Mouse (Mus musculus): ENCODE data around the gene Gm7137.

DNA sequence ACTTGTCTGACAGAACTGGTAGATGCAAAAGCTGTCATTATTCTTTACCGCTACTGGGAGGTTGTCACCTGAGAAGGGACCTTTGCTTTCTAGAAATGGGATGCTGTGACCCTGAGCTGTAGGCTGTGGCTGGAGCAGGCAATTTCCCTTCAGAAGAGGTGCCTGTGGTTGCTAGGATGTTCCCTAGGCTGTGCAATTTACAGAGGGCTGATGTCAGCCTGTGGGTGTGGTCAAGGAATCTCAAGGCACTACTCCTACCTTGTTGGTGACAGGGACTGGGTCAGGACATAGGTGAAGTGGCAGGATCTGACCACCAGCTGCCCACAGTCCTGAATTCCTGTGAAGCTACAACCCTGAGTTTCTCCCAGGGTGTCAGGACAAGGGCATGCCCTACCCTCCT lies 18.3 kb downstream of the Gm7137 start:
- TF ChIP-seq CTCF (IDR thresholded peaks at IDR 0.05; ENCODE audit: low read depth) (no peak), EP300 (optimal IDR thresholded peaks at IDR 0.05) (no peak)

Measured in stomach, postnatal 0 days (tissue).